Mouse (Mus musculus) cortical plate, adult 2 months (tissue): ENCODE results near the gene Morn2. TPM values are rescaled to one million over a fixed set of nuclear protein-coding genes. Genes with fewer than 3 reads are reported as not detected.

Source experiments
- H3K27ac ChIP-seq: fragments of 200-500 bp; 2 replicates; pipeline ENCODE4 v1.5.1; 2012; ENCODE audit warnings: low read length, control low read depth, inconsistent platforms; ENCODE audit not compliant: insufficient read depth
- H3K4me1 ChIP-seq: fragments of 200-500 bp; 2 replicates; pipeline ENCODE4 v1.6.1; 2011; ENCODE audit warnings: low read length; ENCODE audit not compliant: control insufficient read depth, insufficient read depth
- H3K4me3 ChIP-seq: fragments of 200-500 bp; 2 replicates; pipeline ENCODE4 v1.5.1; 2011; ENCODE audit warnings: mild to moderate bottlenecking, low read length, control low read depth; ENCODE audit not compliant: insufficient read depth
- CTCF ChIP-seq: fragments of 200-500 bp; IDR thresholded peaks from 2 replicates; pipeline ENCODE4 v1.5.1; 2011; ENCODE audit warnings: mild to moderate bottlenecking, control low read depth, low read length; ENCODE audit not compliant: insufficient read depth; ENCODE audit errors: extremely low read depth
- POLR2A ChIP-seq: fragments of 200-500 bp; IDR thresholded peaks from 2 replicates; pipeline ENCODE4 v1.6.1; 2011; ENCODE audit warnings: mild to moderate bottlenecking, low read length, control low read depth; ENCODE audit not compliant: insufficient read depth; ENCODE audit errors: extremely low read depth
- polyA plus RNA-seq: library from polyadenylated mRNA; depleted of rRNA; stranded (reverse); fragments of >200 nt; gene quantifications from 2 replicates; pipeline ENCODE4 v1.2.3, GENCODE M21; 2012; rRNA removed

Gene Morn2
- polyA plus RNA-seq, 1 experiment, result 30.4 TPM

DNA sequence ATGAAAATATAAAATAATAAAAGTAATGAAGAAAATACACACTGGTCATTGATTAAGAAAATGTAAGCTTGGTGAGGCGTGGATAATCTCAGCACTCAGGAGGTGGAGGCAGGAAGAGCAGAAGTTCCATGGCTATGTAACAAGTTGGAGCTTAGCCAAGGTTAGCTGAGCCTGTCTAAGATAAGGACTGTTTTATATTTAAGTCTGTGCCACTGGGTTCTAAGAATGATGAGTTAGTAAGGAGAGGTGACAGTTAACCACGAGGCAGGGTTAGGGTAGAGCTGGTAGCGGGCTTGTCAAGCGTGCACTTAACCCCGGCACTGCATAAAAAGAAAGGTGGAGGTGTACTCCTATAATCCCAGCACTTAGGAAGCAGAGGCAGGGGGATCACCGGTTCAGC lies 32.2 kb downstream of the Morn2 start:
- Histone ChIP-seq H3K4me1 (no peaks in the 10 kb centered on the region), H3K27ac (no peak overlapping the region), H3K4me3 (no peak overlapping the region)
- no peak for TF ChIP-seq POLR2A
- no peak for TF ChIP-seq CTCF

DNA sequence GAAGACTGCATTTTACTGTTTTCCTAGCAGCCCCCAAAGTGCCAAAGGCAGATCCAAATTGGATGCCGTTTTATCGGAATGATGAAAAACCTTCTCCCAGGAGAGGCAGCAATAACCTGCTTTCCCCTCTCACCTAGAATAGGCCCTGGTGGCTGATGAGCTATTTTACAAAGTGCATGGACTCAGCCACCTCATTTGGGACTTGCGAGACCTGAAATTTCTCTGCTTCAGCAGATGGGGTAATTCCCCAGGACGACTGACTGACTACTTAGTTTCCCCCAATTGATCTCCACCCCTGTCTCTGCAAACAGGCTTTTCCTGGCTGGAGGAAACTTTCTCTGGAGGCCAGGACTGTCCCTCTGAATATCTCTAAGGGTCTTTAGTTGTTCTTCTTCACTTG lies 33.0 kb downstream of the Morn2 start:
- Histone ChIP-seq H3K4me3 (no peak overlapping the region), H3K4me1 (no peaks in the 10 kb centered on the region), H3K27ac (no peak overlapping the region)
- TF ChIP-seq POLR2A, result no peak

DNA sequence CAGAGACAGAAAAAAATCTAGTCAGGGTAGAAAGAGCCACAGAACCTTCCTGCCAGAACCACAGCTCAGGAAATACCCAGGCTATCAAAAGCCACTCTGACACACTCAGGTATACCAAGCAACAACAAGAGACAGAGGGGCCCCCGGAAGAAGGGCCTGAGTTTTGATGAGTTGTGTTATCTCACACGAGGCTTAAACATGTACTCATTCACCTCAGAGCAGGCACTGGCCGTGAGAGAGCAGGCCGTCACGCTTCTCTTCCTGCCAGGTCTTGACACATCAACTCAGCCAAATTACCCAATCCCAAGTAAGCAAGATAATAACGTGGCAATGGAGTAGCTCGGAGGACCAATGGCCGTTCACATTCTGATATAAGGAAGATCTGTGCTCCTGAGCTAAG lies 33.7 kb downstream of the Morn2 start:
- Histone ChIP-seq H3K4me1 (no peaks in the 10 kb centered on the region), H3K4me3 (no peak overlapping the region), H3K27ac (no peak overlapping the region)
- TF ChIP-seq POLR2A (no peak), CTCF (no peak)

DNA sequence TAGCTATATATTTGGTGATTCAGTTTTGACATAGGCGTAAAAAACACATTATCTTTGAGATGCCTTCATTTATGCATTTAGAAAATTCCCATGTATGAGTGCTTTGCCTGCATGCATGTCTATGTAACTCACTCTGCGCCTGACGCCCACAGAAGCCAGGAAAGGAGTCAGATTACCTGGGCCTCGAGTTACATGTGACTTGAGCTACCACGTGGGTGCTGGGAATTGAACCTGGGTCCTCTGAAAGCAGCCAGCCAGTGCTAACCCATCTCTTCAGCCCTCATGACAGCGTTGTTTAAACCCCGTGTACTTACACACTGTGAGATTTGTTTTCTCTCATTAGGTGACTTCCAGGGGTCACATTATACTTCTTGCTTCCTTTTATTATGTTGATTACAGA lies 34.5 kb downstream of the Morn2 start:
- TF ChIP-seq POLR2A (no peak), CTCF (no peak)
- H3K4me3 ChIP-seq, result no peak overlapping the region
- no peaks in the 10 kb centered on the region for H3K4me1 ChIP-seq
- no peak overlapping the region for H3K27ac ChIP-seq

DNA sequence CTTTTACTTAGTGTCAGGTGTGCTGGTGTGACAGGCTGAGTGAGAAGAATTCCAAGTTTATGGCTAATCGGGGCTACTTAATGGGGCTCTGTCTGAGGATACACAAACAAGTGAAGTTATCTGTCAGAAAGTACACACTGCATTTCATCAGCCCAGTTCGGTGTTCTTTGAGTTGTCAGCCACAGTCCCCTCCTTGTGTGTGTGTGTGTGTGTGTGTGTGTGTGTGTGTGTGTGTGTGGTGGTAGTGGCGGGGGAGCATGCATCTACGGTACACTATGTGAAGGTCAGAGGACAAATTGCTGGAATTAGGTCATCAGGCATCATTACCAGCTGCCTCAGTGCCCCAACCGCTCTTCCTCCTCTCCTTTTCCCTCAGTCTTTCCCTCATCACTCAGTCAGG lies 35.5 kb downstream of the Morn2 start:
- Histone ChIP-seq H3K27ac (no peak overlapping the region), H3K4me3 (no peak overlapping the region), H3K4me1 (no peaks in the 10 kb centered on the region)
- TF ChIP-seq POLR2A, result no peak
- TF ChIP-seq CTCF, result no peak

DNA sequence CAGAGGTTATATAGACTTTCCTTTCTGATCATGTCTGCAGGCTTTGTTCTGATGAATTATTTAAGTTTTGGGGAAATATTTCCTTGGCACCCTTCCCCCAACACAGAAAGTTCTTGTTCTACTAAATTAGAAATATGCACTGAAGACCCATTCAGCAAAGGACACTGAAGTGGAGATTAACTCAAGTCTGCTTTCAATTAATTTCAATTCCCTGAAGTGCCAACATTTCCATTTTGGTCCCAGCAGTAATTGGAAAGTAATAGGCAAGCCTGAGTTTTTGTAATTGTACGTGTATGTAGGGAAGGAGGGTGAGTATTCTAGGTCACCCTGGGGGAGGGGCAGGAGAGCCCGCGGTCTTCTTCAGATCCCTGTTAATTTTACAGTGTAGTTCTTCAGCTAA lies 36.4 kb downstream of the Morn2 start:
- H3K4me1 ChIP-seq, result no peaks in the 10 kb centered on the region
- TF ChIP-seq CTCF, result no peak
- no peak for TF ChIP-seq POLR2A
- H3K4me3 ChIP-seq, result no peak overlapping the region

DNA sequence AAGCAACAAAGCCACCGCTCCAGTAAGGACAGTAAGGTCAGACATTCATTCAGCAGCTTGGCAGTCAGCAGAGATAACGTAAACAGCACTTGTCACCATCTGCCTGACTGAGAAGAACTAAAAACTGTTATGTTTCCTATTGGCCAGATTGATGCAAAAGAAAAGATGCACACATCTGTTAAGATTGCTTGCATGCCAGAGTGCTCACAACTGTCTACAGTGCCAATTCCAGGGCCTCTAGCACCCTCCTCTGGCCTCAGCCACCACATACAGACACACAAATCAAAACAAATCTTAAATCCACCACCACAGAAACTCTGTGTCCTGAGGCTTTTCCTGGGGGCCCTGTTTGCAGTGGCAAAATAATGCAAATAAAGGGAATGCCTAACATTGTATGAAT lies 42.4 kb downstream of the Morn2 start:
- no peak overlapping the region for H3K27ac ChIP-seq
- no peaks in the 10 kb centered on the region for H3K4me1 ChIP-seq
- H3K4me3 ChIP-seq, result no peak overlapping the region
- no peak for TF ChIP-seq POLR2A
- peak; percentile 52 for TF ChIP-seq CTCF

More for the DNA sequence above, 36.4 kb downstream of the Morn2 start:
- H3K27ac ChIP-seq, result no peak overlapping the region

DNA sequence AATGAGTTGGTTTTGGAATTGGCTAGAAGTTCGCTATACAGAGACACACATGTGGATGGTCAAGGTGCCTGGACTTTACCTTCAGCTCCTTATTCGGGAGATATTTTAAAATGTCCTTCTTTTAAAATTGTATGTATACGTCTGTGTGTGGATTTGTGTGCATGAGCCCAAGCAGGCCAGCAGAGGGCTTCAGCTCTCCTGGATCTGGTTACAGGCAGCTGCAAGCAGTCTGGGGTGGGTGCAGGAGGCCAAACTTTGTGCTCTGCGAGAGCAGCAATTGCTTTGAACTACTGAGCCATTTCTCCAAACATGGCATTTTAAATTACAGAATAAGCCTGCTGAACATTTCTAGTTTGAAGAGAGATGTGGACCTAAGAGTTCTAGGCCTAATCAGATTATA lies 55.3 kb downstream of the Morn2 start:
- TF ChIP-seq POLR2A, result no peak
- H3K4me1 ChIP-seq, result peaks cover 1% of the 10 kb centered on the region; the same call in 1 of the 2 replicates
- H3K4me3 ChIP-seq, result no peak overlapping the region
- H3K27ac ChIP-seq, result no peak overlapping the region

DNA sequence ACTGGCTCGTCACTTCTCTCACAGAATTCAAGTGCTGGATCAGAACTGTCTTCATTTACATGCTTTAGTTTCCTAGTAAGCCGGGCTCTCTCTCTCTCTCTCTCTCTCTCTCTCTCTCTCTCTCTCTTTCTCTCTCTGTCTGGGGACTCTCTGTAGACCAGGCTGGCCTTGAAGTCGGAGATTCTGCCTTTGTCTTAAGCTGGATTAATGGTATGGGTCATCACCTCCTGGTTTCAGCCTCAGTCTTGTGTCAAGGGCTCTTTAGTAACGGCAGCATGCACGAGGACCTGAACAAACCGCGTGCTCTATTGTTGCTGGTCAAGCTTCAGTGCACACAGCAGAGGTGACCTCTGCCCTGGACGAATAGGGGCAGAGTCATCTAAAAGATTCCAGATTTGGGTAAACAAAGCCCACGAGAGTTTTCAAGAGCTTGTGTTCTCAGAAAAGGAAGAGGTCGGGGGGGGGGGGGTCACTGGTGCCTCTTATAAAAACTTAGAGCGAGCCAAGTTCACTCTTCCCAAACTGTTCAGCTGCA lies 56.7 kb downstream of the Morn2 start:
- TF ChIP-seq CTCF (no peak), POLR2A (no peak)
- H3K4me1 ChIP-seq, result peaks cover 1% of the 10 kb centered on the region; the same call in 1 of the 2 replicates

More for the DNA sequence above, 56.7 kb downstream of the Morn2 start:
- no peak overlapping the region for H3K4me3 ChIP-seq
- no peak overlapping the region for H3K27ac ChIP-seq

Other genes with a start within 250 kb of the Morn2 start
- gene Hnrnpll, start 227.9 kb upstream of the Morn2 start, polyA plus RNA-seq, result 48.1 and 48.2 TPM in 2 replicates
- gene Galm, start 162.7 kb upstream of the Morn2 start, polyA plus RNA-seq, result 2.2 and 2.4 TPM in 2 replicates
- 136 and 137 TPM in 2 replicates for gene Srsf7, start 82.9 kb upstream of the Morn2 start, polyA plus RNA-seq
- 0.08 and 0.11 TPM in 2 replicates for gene Ttc39d, start 82.7 kb upstream of the Morn2 start, polyA plus RNA-seq
- 7.6 and 8.0 TPM in 2 replicates for gene Gemin6, start 65.8 kb upstream of the Morn2 start, polyA plus RNA-seq
- 31.7 and 32.5 TPM in 2 replicates for gene Dhx57, start 273 bp downstream of the Morn2 start, polyA plus RNA-seq
- 2.4 and 2.8 TPM in 2 replicates for gene Arhgef33, start 17.2 kb downstream of the Morn2 start, polyA plus RNA-seq
- gene Gm10190, start 83.3 kb downstream of the Morn2 start, polyA plus RNA-seq, result not detected in 2 replicates
- gene Sos1, start 190.2 kb downstream of the Morn2 start, polyA plus RNA-seq, result 14.2 TPM in 2 replicates